Mouse (Mus musculus): ENCODE measurements around the gene Atg7.

DNA sequence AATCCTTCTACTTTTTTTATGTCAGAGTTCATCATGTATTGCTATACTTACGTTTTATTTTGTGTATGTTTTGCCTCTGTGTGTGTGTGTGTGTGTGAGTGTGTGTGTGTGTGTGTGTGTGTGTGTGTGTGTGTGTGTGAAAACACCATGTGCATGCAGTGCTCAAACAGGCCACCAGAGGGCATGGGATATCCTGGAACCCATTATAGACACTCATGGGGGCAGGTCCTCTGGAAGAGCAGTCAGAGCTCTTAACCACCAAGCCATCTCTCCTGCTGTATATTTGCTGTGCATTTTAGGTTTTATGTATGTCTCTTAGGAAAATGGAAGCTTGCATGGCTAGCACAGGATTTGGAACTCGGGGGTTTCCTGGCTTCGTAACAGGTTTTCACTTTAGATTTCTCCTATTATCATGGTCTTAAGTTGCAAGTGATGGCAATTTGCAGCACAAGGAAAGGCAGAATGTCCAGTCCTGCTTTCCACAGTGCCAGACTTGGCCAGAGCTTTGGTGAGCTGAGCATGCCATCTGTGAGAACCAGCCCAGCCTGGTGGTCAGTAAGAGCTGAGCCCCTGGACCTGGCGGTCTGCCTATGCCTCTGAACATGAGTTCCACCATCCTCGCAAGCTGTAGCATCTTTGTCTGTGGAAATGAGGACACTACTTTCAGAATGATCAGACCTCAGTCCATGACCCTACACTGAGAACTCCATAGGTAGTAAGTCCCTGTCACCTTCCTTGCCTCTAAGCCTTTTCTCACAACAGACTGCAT lies 172.2 kb downstream of the Atg7 start:
- no peak for TF ChIP-seq CTCF (IDR thresholded peaks at IDR 0.05; ENCODE audit: insufficient read depth, low read depth, low read length)
- no peak for TF ChIP-seq POLR2A (IDR thresholded peaks at IDR 0.05; ENCODE audit: insufficient read depth, low read depth, low read length)

All from olfactory bulb, adult 2 months (tissue).